Mouse (Mus musculus) embryo, embryonic 9.5 days (tissue): ENCODE results near the gene Dtnb.
A peak's percentile ranks its signal among the peaks of the same experiment; 100 is the strongest.
"Not testable (repeated sequence)": the region's sequence is repeated elsewhere in the genome, so short reads cannot be mapped to it uniquely, and the experiment has no call there.

Source experiments
- DNase-seq: peaks from one replicate; pipeline ENCODE4 v3.0.0-alpha.2; 2017; ENCODE audit errors: extremely low spot score

Dtnb gene

GRCm38 (mm10) chr12:3660985-3661635, 88.9 kb downstream of the Dtnb start:
- DNase-seq = no peak

GRCm38 (mm10) chr12:3662660-3663059, 90.5 kb downstream of the Dtnb start:
- no peak for DNase-seq

GRCm38 (mm10) chr12:3663386-3663785, 91.2 kb downstream of the Dtnb start:
- no peak for DNase-seq

GRCm38 (mm10) chr12:3669971-3670381, 97.8 kb downstream of the Dtnb start:
- no peak for DNase-seq

- DNase-seq = no peak
Measured at GRCm38 (mm10) chr12:3671117-3671516, 98.9 kb downstream of the Dtnb start.

- no peak for DNase-seq
Measured at GRCm38 (mm10) chr12:3672786-3673185, 100.6 kb downstream of the Dtnb start.

GRCm38 (mm10) chr12:3673886-3674285, 101.7 kb downstream of the Dtnb start:
- DNase-seq = no peak

- DNase-seq = no peak
Measured at GRCm38 (mm10) chr12:3674913-3675312, 102.7 kb downstream of the Dtnb start.

GRCm38 (mm10) chr12:3680721-3681120, 108.5 kb downstream of the Dtnb start:
- DNase-seq = no peak

- no peak for DNase-seq
Measured at GRCm38 (mm10) chr12:3683041-3683440, 110.9 kb downstream of the Dtnb start.

GRCm38 (mm10) chr12:3686419-3686940, 114.3 kb downstream of the Dtnb start:
- no peak for DNase-seq

GRCm38 (mm10) chr12:3690926-3691529, 118.8 kb downstream of the Dtnb start:
- DNase-seq = not testable (repeated sequence)

- DNase-seq = no peak
Measured at GRCm38 (mm10) chr12:3692795-3693392, 120.7 kb downstream of the Dtnb start.

GRCm38 (mm10) chr12:3695741-3696501, 123.7 kb downstream of the Dtnb start:
- peak; percentile 35 for DNase-seq

- DNase-seq = no peak
Measured at GRCm38 (mm10) chr12:3700503-3700902, 128.3 kb downstream of the Dtnb start.

GRCm38 (mm10) chr12:3702903-3703302, 130.7 kb downstream of the Dtnb start:
- DNase-seq = no peak

- DNase-seq = no peak
Measured at GRCm38 (mm10) chr12:3719151-3719721, 147.1 kb downstream of the Dtnb start.

GRCm38 (mm10) chr12:3720527-3720926, 148.3 kb downstream of the Dtnb start:
- no peak for DNase-seq

GRCm38 (mm10) chr12:3723762-3724161, 151.6 kb downstream of the Dtnb start:
- no peak for DNase-seq

- DNase-seq = no peak
Measured at GRCm38 (mm10) chr12:3724822-3725370, 152.7 kb downstream of the Dtnb start.

GRCm38 (mm10) chr12:3729521-3730075, 157.4 kb downstream of the Dtnb start:
- DNase-seq = no peak
